Mouse (Mus musculus): ENCODE results near the gene Mpp2.

The Mpp2 gene

GRCm38 (mm10) chr11:102087931-102088898 is at the start of gene Mpp2:
Gene Mpp2 (minus strand): TSS chr11:102088515.
- peak; percentile 64 to 75 for DNase-seq (ENCODE audit: low spot score in 2 of 2)

- DNase-seq (ENCODE audit: low spot score in 2 of 2), result no peak
Observed at GRCm38 (mm10) chr11:102137625-102138446, 49.5 kb upstream of the Mpp2 start.

DNA sequence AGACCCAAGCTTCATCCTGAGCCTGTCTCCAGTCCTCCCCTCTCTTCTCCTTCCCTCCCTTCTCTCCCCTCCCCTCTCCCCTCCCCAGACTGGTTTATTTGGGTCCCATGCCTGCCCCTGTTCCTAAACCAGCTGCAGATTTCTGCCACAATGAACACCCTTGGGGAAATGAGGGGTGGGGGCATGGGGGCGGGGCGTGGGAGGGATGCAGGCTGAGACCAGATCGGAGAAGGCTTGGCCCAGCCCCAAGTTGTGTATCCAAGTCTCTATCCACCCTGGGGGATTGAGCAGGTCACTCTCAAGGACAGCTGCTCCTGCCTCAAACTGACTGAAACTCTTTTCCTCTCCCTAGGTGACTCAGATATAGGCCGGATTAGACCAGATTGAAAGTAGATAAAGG is 46.2 kb upstream of the Mpp2 start:
- DNase-seq (ENCODE audit: low spot score in 2 of 2), result no peak

GRCm38 (mm10) chr11:102117386-102117785 is 29.1 kb upstream of the Mpp2 start:
- DNase-seq (ENCODE audit: low spot score in 2 of 2), result no peak

GRCm38 (mm10) chr11:102116241-102116640 is 27.9 kb upstream of the Mpp2 start:
- no peak for DNase-seq (ENCODE audit: low spot score in 2 of 2)

- no peak for DNase-seq (ENCODE audit: low spot score in 2 of 2)
Observed at GRCm38 (mm10) chr11:102111576-102111975, 23.3 kb upstream of the Mpp2 start.

- DNase-seq (ENCODE audit: low spot score in 2 of 2), result no peak
Observed at GRCm38 (mm10) chr11:102107732-102108131, 19.4 kb upstream of the Mpp2 start, which contains the start of gene Pyy. Gene Pyy (minus strand): TSS chr11:102107832.

- DNase-seq (ENCODE audit: low spot score in 2 of 2), result no peak
Observed at GRCm38 (mm10) chr11:102106911-102107310, 18.6 kb upstream of the Mpp2 start.

DNA sequence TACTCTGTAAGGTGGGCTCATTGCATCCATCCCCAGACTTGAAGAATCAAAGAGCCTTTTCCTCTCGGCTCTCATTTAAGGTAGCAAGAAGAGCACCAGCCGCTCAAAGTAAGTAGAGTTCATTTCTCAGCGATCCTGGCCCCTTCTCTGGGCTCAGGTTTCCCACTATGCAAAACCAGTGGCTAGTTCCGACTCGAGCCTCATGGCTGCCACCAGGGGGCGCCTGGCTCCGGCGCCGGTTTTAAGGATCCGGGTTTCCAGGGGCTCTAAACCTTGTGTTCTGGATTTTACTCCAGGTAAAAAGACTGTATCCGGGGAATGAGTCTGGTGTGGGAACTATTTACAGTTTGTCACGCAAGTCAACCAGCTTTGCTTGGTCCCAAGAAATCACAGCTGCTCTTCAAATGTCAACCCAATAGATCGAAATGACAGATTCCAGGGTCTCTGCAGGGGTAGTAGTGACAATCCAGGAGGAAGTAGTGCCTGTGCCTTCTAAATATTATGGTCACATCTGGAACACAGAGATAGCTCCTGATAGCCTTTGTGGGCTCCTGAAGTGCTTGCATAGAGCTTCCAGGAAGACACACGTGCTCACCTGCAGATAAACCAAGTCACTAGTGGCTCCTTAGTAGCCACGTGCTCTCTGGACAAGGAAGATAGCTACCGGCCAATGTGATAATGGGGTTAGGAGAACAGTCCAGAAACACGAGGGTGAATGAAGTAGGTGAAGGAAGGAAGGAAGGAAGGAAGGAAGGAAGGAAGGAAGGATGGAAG is 14.4 kb upstream of the Mpp2 start:
- DNase-seq (ENCODE audit: low spot score in 2 of 2), result no peak

GRCm38 (mm10) chr11:102101219-102101618 is 12.9 kb upstream of the Mpp2 start, which contains the start of gene Ppy:
Gene Ppy (minus strand): TSS chr11:102101319.
- DNase-seq (ENCODE audit: low spot score in 2 of 2), result no peak

DNA sequence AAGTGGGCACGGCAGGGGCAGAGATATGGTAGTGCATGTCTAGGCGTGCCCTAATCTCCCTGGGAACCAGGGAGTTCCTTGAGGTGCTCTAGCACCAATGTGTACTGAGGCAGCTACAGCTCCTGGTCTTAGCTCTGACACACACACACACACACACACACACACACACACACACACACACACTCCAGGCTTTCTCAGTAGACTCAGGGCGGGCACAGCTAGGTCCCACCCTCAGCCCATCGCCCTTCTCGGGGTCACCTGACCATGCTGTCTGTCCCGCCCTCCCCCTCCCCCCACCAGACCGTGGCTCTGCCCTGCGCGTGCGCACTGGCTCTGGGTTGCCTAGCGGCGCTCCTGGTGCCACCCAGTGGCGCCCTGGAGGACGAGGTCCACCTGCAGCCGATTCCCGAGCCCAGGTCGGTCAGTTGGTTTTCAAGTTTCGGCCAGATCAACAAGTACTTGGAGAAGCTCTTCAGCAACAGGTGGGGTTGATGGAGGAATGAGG is 8.6 kb upstream of the Mpp2 start:
- peak; percentile 20 to 41 for DNase-seq (ENCODE audit: low spot score in 2 of 2)

DNA sequence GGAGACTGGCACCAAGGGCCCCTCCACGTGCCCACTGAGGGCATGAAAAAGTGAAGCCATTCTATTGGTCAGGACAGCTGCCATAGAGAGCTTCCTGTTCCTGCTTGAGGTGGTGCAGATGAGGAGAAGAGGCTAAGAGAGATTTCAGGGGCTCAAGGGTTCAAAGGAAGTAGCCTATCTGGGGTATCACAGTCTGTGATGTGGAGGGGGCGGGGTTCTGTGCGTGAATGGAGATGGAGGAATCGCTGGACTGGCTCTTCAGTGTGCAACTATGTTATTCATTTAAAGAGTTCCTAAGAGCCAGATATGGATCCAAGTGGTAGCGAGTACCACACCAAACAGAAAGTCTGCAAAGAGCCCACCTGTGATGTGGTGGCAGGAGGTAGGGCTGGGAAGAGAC is 8.1 kb upstream of the Mpp2 start:
- no peak for DNase-seq (ENCODE audit: low spot score in 2 of 2)

GRCm38 (mm10) chr11:102095676-102096075 is 7.4 kb upstream of the Mpp2 start:
- no peak for DNase-seq (ENCODE audit: low spot score in 2 of 2)

DNA sequence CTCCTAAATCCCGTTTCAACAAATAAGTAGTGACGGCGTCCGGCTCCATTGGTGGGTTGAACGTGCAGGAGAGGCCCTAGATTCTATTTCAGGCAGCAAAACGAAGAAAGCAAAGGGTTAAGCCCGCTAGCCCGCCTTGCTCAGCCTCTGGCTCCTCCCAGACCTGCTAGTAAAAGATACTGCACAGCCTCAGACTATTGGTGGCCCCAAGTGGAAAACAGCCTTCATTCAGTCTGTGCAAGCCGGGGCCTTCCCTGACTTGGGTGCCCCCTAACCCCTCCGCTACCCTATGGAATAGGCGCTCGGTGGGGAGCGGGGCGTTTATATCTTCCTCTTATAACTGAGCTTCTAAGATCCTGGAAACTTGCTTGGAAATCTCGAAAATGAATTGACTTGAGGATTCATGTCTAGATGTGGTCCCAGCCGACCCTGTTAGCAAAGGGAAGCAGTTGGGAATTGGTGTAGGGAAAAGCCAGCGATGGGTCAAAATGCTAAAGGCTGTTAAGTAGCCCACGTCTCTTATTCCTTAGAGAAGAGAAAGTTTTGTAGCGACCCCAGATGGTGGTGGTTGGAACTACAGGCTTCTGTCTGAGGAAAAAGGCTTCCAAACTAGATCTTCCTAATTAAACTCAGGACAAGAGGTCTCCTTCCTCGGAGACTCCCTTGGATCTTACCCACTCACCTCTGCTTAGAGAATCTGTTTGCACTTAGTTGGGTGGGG is 933 bp upstream of the Mpp2 start:
- DNase-seq (ENCODE audit: low spot score in 2 of 2), result peak; percentile 53 to 59

DNA sequence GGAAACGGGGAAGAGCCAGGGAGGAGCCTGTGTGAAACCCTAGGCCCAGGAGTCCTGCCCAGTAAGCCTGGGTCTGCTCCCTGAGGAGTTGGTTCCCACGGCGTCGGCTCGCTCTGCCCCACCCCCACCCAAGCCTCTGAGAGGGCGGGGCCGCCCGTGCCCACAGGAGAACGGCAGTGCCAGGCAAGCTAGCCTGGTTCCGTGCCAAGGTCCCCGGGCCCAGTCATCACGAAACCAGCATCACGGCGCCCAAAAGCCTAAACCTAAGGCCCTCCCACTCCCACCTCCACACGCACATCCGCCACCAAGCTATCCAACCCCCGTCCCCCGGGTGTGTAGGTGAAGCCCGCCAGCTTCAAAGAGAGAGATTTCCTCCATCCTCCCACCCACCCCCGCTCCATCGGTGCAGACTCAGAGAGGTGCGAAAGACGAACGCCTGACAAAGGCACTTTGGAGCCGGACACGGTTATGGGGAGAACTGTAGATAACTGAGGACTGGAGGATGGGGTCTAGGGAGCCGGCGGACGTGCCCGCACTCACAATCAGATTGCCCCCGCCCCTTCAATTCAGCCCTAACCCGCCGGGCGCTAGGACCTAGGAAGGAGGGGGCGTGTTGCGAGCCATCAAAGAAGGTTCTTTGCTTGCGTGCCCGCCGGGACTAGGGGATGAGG is 1.1 kb downstream of the Mpp2 start:
- DNase-seq (ENCODE audit: low spot score in 2 of 2), result peak; percentile 81 to 87

GRCm38 (mm10) chr11:102086331-102086730 is 2.0 kb downstream of the Mpp2 start:
- DNase-seq (ENCODE audit: low spot score in 2 of 2), result peak; percentile 76 to 78

DNA sequence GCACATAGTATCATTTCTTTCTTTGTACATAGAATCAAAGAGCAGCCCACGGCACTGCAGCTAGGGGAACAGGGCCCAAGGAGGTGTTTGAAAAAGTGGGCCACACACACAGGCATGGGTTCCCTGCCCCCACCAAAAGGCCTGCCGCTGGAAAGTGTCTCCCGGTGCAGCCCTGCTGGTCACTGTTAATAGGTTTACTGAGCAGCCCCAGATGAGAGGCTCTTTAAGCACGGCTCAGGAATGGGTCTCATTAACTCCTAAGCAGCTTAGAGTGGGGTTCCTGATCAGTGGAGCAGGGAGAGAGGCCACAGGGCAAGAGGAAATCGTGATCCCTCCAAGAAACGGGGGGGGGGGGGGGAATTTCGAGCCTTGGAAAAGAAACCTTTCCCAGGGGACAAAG is 4.2 kb downstream of the Mpp2 start:
- DNase-seq (ENCODE audit: low spot score in 2 of 2), result no peak

GRCm38 (mm10) chr11:102083193-102083592 is 5.1 kb downstream of the Mpp2 start:
- DNase-seq (ENCODE audit: low spot score in 2 of 2), result peak in 1 of 2 experiments; percentile 47

DNA sequence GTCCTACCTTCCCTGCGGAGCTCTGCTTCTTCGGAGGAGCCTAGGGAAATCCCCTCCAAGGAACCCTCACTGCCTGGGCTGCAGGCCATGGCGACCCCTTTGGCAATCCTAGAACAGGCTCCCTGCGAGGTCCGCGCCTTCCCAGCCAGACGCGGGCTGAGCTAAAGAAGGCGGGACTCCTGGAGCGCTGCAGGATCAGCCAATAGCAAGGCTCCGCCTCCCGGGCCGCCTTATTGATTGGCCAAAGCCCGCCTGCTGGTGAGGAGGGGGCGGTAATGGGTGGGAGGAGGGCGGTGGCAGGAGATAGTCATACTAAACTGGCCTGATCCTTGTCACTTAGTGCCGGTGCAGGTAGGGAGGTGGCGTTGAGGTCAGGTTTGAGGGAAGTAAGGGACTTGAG is 6.0 kb downstream of the Mpp2 start:
- DNase-seq (ENCODE audit: low spot score in 2 of 2), result peak; percentile 64 to 78

DNA sequence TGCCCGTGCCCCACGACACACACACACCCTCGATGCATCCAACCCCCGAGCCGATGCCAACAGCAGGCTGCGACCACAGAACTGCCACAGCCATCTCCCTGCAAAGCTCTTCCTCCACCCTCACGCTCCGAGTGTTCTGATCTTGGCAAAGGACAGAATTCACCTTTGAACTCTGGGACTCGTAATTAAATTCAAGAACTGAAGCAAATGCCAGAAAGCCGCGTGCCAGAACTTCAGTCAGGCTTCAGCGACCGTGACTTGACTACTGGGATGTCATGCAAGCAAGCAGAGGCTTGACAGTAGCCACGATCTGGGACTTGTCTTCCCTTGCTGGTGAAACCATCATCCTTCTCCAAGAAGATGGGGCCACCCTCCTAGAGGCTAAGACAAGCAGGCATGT is 14.6 kb downstream of the Mpp2 start:
- no peak for DNase-seq (ENCODE audit: low spot score in 2 of 2)
